Mouse (Mus musculus): ENCODE measurements around the gene Sirt6. TPM values are rescaled to one million over a fixed set of nuclear protein-coding genes. Genes with fewer than 3 reads are reported as not detected.

The Sirt6 gene
- polyA plus RNA-seq, 1 experiment from 2014 or later, result 52.8 TPM

- no peak overlapping the region for H3K4me3 ChIP-seq
- peaks cover 9% of the 10 kb centered on the region; the same call in 1 of the 2 replicates for H3K4me1 ChIP-seq
- no peaks in the 10 kb centered on the region for H3K9me3 ChIP-seq
- H3K4me2 ChIP-seq (replicated peaks), result no peak overlapping the region
- no peaks in the 10 kb centered on the region for H3K36me3 ChIP-seq
- no peak for ATAC-seq (ENCODE audit: low FRiP score, low read depth)
- H3K9ac ChIP-seq (replicated peaks), result no peak overlapping the region
- H3K27ac ChIP-seq (replicated peaks), result no peak overlapping the region
- WGBS, result 29% methylated on average over 6 of the region's 6 CpGs
- H3K27me3 ChIP-seq, result peaks cover 89% of the 10 kb centered on the region
Observed at GRCm38 (mm10) chr10:81583347-81583746, 44.2 kb downstream of the Sirt6 start.

- Histone ChIP-seq H3K9me3 (no peaks in the 10 kb centered on the region), H3K4me1 (peaks cover 15% of the 10 kb centered on the region), H3K9ac (replicated peaks) (no peak overlapping the region), H3K4me3 (no peak overlapping the region), H3K27me3 (peaks cover 90% of the 10 kb centered on the region), H3K36me3 (no peaks in the 10 kb centered on the region), H3K27ac (replicated peaks) (no peak overlapping the region), H3K4me2 (replicated peaks) (no peak overlapping the region)
- no peak for ATAC-seq (ENCODE audit: low FRiP score, low read depth)
- WGBS, result 63% methylated on average over 25 of the region's 25 CpGs
Observed at GRCm38 (mm10) chr10:81580441-81581070, 47.0 kb downstream of the Sirt6 start.

- no peak for ATAC-seq (ENCODE audit: low FRiP score, low read depth)
- peaks cover 93% of the 10 kb centered on the region for H3K27me3 ChIP-seq
- no peak overlapping the region for H3K9ac ChIP-seq (replicated peaks)
- WGBS, result 79% methylated on average over 4 of the region's 4 CpGs
- no peak overlapping the region for H3K4me3 ChIP-seq
- no peak overlapping the region for H3K4me2 ChIP-seq (replicated peaks)
- peaks cover 21% of the 10 kb centered on the region for H3K4me1 ChIP-seq
- H3K27ac ChIP-seq (replicated peaks), result no peak overlapping the region
- no peaks in the 10 kb centered on the region for H3K9me3 ChIP-seq
- H3K36me3 ChIP-seq, result no peaks in the 10 kb centered on the region
Observed at GRCm38 (mm10) chr10:81579967-81580366, 47.6 kb downstream of the Sirt6 start.

GRCm38 (mm10) chr10:81575695-81576094, 51.9 kb downstream of the Sirt6 start:
- Histone ChIP-seq H3K4me3 (peak overlapping the region; percentile 47), H3K4me2 (replicated peaks) (peak overlapping the region; percentile 63), H3K27me3 (peaks cover 87% of the 10 kb centered on the region), H3K9ac (replicated peaks) (peak overlapping the region; percentile 52), H3K27ac (replicated peaks) (peak overlapping the region; percentile 43; the same call in 1 of the 2 replicates), H3K36me3 (no peaks in the 10 kb centered on the region), H3K4me1 (peaks cover 45% of the 10 kb centered on the region), H3K9me3 (no peaks in the 10 kb centered on the region)
- WGBS, result 2% methylated on average over 6 of the region's 6 CpGs
- no peak for ATAC-seq (ENCODE audit: low FRiP score, low read depth)

- under 1% methylated on average over 30 of the region's 30 CpGs for WGBS
- H3K4me3 ChIP-seq, result peak overlapping the region; percentile 47
- H3K9me3 ChIP-seq, result no peaks in the 10 kb centered on the region
- peaks cover 50% of the 10 kb centered on the region for H3K4me1 ChIP-seq
- no peaks in the 10 kb centered on the region for H3K36me3 ChIP-seq
- H3K4me2 ChIP-seq (replicated peaks), result peak overlapping the region; percentile 63
- peaks cover 82% of the 10 kb centered on the region for H3K27me3 ChIP-seq
- peak overlapping the region; percentile 52 for H3K9ac ChIP-seq (replicated peaks)
- H3K27ac ChIP-seq (replicated peaks), result peak overlapping the region; percentile 43
- peak; percentile 13; the same call in 1 of the 2 replicates for ATAC-seq (ENCODE audit: low FRiP score, low read depth)
Observed at GRCm38 (mm10) chr10:81575208-81575631, 52.4 kb downstream of the Sirt6 start.

GRCm38 (mm10) chr10:81574081-81575056, 53.2 kb downstream of the Sirt6 start, which contains the start of gene Tle2:
Tle2 (plus strand) TSS chr10:81574561.
- Histone ChIP-seq H3K36me3 (no peaks in the 10 kb centered on the region), H3K27ac (replicated peaks) (peak within 1 kb of the TSS; percentile 43), H3K27me3 (peaks cover 78% of the 10 kb centered on the region), H3K9ac (replicated peaks) (peak within 1 kb of the TSS; percentile 52), H3K4me3 (peak within 1 kb of the TSS; percentile 47), H3K9me3 (no peaks in the 10 kb centered on the region), H3K4me1 (peaks cover 58% of the 10 kb centered on the region), H3K4me2 (replicated peaks) (peak within 1 kb of the TSS; percentile 63)
- 18% methylated on average over 10 of the region's 10 CpGs for WGBS
- no peak for ATAC-seq (ENCODE audit: low FRiP score, low read depth)

GRCm38 (mm10) chr10:81572975-81573374, 54.6 kb downstream of the Sirt6 start:
- Histone ChIP-seq H3K4me3 (no peak overlapping the region), H3K4me1 (peaks cover 72% of the 10 kb centered on the region), H3K27ac (replicated peaks) (no peak overlapping the region), H3K4me2 (replicated peaks) (0 out of 2 replicates have a peak overlapping the region, but pooled peaks have one; percentile 45), H3K9ac (replicated peaks) (no peak overlapping the region), H3K9me3 (no peaks in the 10 kb centered on the region), H3K27me3 (peaks cover 70% of the 10 kb centered on the region), H3K36me3 (no peaks in the 10 kb centered on the region)
- 14% methylated on average over 8 of the region's 9 CpGs for WGBS
- ATAC-seq (ENCODE audit: low FRiP score, low read depth), result no peak

GRCm38 (mm10) chr10:81572133-81572671, 55.4 kb downstream of the Sirt6 start:
- no peaks in the 10 kb centered on the region for H3K36me3 ChIP-seq
- peaks cover 78% of the 10 kb centered on the region for H3K4me1 ChIP-seq
- ATAC-seq (ENCODE audit: low FRiP score, low read depth), result no peak; the same call in 1 of the 2 replicates
- 0 out of 2 replicates have a peak overlapping the region, but pooled peaks have one; percentile 17 for H3K4me3 ChIP-seq
- peaks cover 69% of the 10 kb centered on the region for H3K27me3 ChIP-seq
- 2% methylated on average over 9 of the region's 9 CpGs for WGBS
- H3K9ac ChIP-seq (replicated peaks), result no peak overlapping the region; the same call in 1 of the 2 replicates
- H3K4me2 ChIP-seq (replicated peaks), result peak overlapping the region; percentile 45
- H3K27ac ChIP-seq (replicated peaks), result peak overlapping the region; percentile 77
- no peaks in the 10 kb centered on the region for H3K9me3 ChIP-seq

Other genes starting within 250 kb of the Sirt6 start
- gene Fzr1, start 249.3 kb downstream of the Sirt6 start, polyA plus RNA-seq (2016; fragmentation: Nextera tagmentation; extraction: Ambion mirVana), result 135 and 139 TPM in 2 replicates
- 63.5 and 67.2 TPM in 2 replicates for gene Dohh, start 243.4 kb downstream of the Sirt6 start, polyA plus RNA-seq (2016; fragmentation: Nextera tagmentation; extraction: Ambion mirVana)
- 4.2 and 5.5 TPM in 2 replicates for gene Gm48551, start 243.3 kb downstream of the Sirt6 start, polyA plus RNA-seq (2016; fragmentation: Nextera tagmentation; extraction: Ambion mirVana)
- 0.50 and 2.3 TPM in 2 replicates for gene Gm48552, start 238.8 kb downstream of the Sirt6 start, polyA plus RNA-seq (2016; fragmentation: Nextera tagmentation; extraction: Ambion mirVana)
- 2.1 and 2.8 TPM in 2 replicates for gene Smim24, start 234.7 kb downstream of the Sirt6 start, polyA plus RNA-seq (2016; fragmentation: Nextera tagmentation; extraction: Ambion mirVana)
- gene Nfic, start 172.2 kb downstream of the Sirt6 start, polyA plus RNA-seq (2016; fragmentation: Nextera tagmentation; extraction: Ambion mirVana), result 14.7 and 19.7 TPM in 2 replicates
- 37.1 and 44.4 TPM in 2 replicates for gene Celf5, start 145.1 kb downstream of the Sirt6 start, polyA plus RNA-seq (2016; fragmentation: Nextera tagmentation; extraction: Ambion mirVana)
- gene Ncln, start 131.4 kb downstream of the Sirt6 start, polyA plus RNA-seq (2016; fragmentation: Nextera tagmentation; extraction: Ambion mirVana), result 66.9 and 68.3 TPM in 2 replicates
- gene S1pr4, start 127.7 kb downstream of the Sirt6 start, polyA plus RNA-seq (2016; fragmentation: Nextera tagmentation; extraction: Ambion mirVana), result 0.41 and 0.77 TPM in 2 replicates
- gene Gna15, start 103.6 kb downstream of the Sirt6 start, polyA plus RNA-seq (2016; fragmentation: Nextera tagmentation; extraction: Ambion mirVana), result 0.58 and 1.0 TPM in 2 replicates
- 70.9 and 72.6 TPM in 2 replicates for gene Gna11, start 82.6 kb downstream of the Sirt6 start, polyA plus RNA-seq (2016; fragmentation: Nextera tagmentation; extraction: Ambion mirVana)
- 524 and 532 TPM in 2 replicates for gene Aes, start 68.3 kb downstream of the Sirt6 start, polyA plus RNA-seq (2016; fragmentation: Nextera tagmentation; extraction: Ambion mirVana)
- 17.8 and 17.9 TPM in 2 replicates for gene Tle2, start 53.2 kb downstream of the Sirt6 start, polyA plus RNA-seq (2016; fragmentation: Nextera tagmentation; extraction: Ambion mirVana)
- 2.9 and 5.1 TPM in 2 replicates for gene Tle6, start 26.7 kb downstream of the Sirt6 start, polyA plus RNA-seq (2016; fragmentation: Nextera tagmentation; extraction: Ambion mirVana)
- gene BC025920, start 21.5 kb downstream of the Sirt6 start, polyA plus RNA-seq (2016; fragmentation: Nextera tagmentation; extraction: Ambion mirVana), result 2.5 and 2.6 TPM in 2 replicates
- gene Ankrd24, start 743 bp upstream of the Sirt6 start, polyA plus RNA-seq (2016; fragmentation: Nextera tagmentation; extraction: Ambion mirVana), result 6.3 and 7.4 TPM in 2 replicates
- 4.8 and 5.1 TPM in 2 replicates for gene Gm10778, start 21.3 kb upstream of the Sirt6 start, polyA plus RNA-seq (2016; fragmentation: Nextera tagmentation; extraction: Ambion mirVana)
- gene Zfp433, start 77.0 kb upstream of the Sirt6 start, polyA plus RNA-seq (2016; fragmentation: Nextera tagmentation; extraction: Ambion mirVana), result 18.2 and 21.1 TPM in 2 replicates
- gene Gm3055, start 143.4 kb upstream of the Sirt6 start, polyA plus RNA-seq (2016; fragmentation: Nextera tagmentation; extraction: Ambion mirVana), result 15.4 and 15.8 TPM in 2 replicates
- gene Gm4767, start 184.4 kb upstream of the Sirt6 start, polyA plus RNA-seq (2016; fragmentation: Nextera tagmentation; extraction: Ambion mirVana), result 2.5 and 2.6 TPM in 2 replicates
- gene Gm32687, start 236.1 kb upstream of the Sirt6 start, polyA plus RNA-seq (2016; fragmentation: Nextera tagmentation; extraction: Ambion mirVana), result 12.5 and 13.1 TPM in 2 replicates